Comparison of ENCODE assay signal across 8 mouse cellular contexts in genomic region chr1:21962083-21962471, GRCm38 (mm10). TPM values are rescaled to one million over a fixed set of nuclear protein-coding genes. Genes with fewer than 3 reads are reported as not detected.
DNase-seq lines count a peak whose midpoint lies in the region; ATAC-seq lines count a peak whose summit lies in the region.

No protein-coding gene starts in this region.

- H3K4me2 ChIP-seq in heart, embryonic 11.5 days = peak overlapping the region; percentile 94

- under 1% methylated on average over 19 of the region's 19 CpGs for WGBS in heart, embryonic 11.5 days (ENCODE audit: insufficient replicate concordance)

- H3K36me3 ChIP-seq in heart, embryonic 11.5 days (ENCODE audit: control insufficient read depth, insufficient read depth, low read length) = no peaks in the 10 kb centered on the region

- peak; percentile 93 for DNase-seq in heart, adult 11 months
- no peak for DNase-seq in heart, adult 8-10 months (ENCODE audit: low spot score)
- peak; percentile 39 to 45 for DNase-seq in layer of hippocampus, postnatal 10 days (ENCODE audit: low spot score in 2 of 2)
- peak; percentile 18 for DNase-seq in lung, postnatal 10 days
- peak; percentile 58 to 71 for DNase-seq in right cerebral cortex, postnatal 10 days (ENCODE audit: low spot score in 2 of 2)
- peak; percentile 11 for DNase-seq in urinary bladder, postnatal 25 days (ENCODE audit: low spot score)

- H3K27ac ChIP-seq in brown adipose tissue, adult 24 weeks (replicated peaks; ENCODE audit: low read depth, low read length) = no peak overlapping the region
- H3K27ac ChIP-seq in heart, embryonic 11.5 days (ENCODE audit: low read depth, low read length) = peak overlapping the region; percentile 95

- no peaks in the 10 kb centered on the region for H3K27me3 ChIP-seq in heart, embryonic 11.5 days (ENCODE audit: control insufficient read depth, insufficient read depth, low read length)

- ATAC-seq in heart, embryonic 11.5 days (replicated peaks; ENCODE audit: insufficient number of reproducible peaks, low FRiP score, low TSS enrichment) = peak; percentile 11; the same call in 1 of the 2 replicates

- no peaks in the 10 kb centered on the region for H3K9me3 ChIP-seq in heart, embryonic 11.5 days (replicated peaks; ENCODE audit: control insufficient read depth, low read length)

- no peaks in the 10 kb centered on the region for H3K4me1 ChIP-seq in brown adipose tissue, adult 24 weeks (ENCODE audit: control insufficient read depth, insufficient read depth, insufficient read length, low read length)
- H3K4me1 ChIP-seq in heart, embryonic 11.5 days (ENCODE audit: control insufficient read depth, insufficient read depth, low read length) = peaks cover 16% of the 10 kb centered on the region

- H3K9ac ChIP-seq in heart, embryonic 11.5 days (ENCODE audit: low read depth, low read length) = peak overlapping the region; percentile 71

- H3K4me3 ChIP-seq in brown adipose tissue, adult 24 weeks (ENCODE audit: insufficient read depth, low read depth, low read length) = peak overlapping the region; percentile 54
- H3K4me3 ChIP-seq in heart, embryonic 11.5 days (ENCODE audit: low read depth, low read length) = peak overlapping the region; percentile 82

RNA-seq across cellular contexts. Expression of gene Kcnq5, which starts 0.3 kb away (rescaled TPM):
- 1 to 10 TPM in 2 of 4 experiments, under 1 TPM in 2; 0.78 to 3.6 (median 1.9) TPM for total RNA-seq in heart, adult 8-10 months (2022)
- 0.48 and 0.58 TPM in 2 replicates for polyA plus RNA-seq in brown adipose tissue, adult 24 weeks (2012; ENCODE audit: insufficient read depth, insufficient read length, missing spikeins)
- polyA plus RNA-seq in heart, embryonic 11.5 days (2014; fragmentation: Nextera tagmentation; extraction: Ambion mirVana) = 4.2 and 5.3 TPM in 2 replicates
- 10 to 100 TPM; 61.8 to 65.3 TPM for total RNA-seq in layer of hippocampus, postnatal 10 days (2021)

Comparison
In these comparisons a context has a peak if more than half of its experiments do, and no peak if none do; other contexts are left out.
1. RNA of gene Kcnq5, which starts 0.3 kb away (total RNA-seq): 61.8 to 65.3 TPM in layer of hippocampus, postnatal 10 days; 0.78 to 3.6 TPM in heart, adult 8-10 months; every median in the first group is over 10 times any median in the second.